Mouse (Mus musculus) kidney, adult 9 months (tissue): ENCODE data around the gene Pbrm1.
A peak's percentile ranks its signal among the peaks of the same experiment; 100 is the strongest.

Experiments
- DNase-seq: peaks from one replicate; pipeline ENCODE4 v3.0.0; 2022

Pbrm1 gene

GRCm38 (mm10) chr14:31018860-31019291 is at the start of gene Pbrm1, which contains the start of gene Gnl3:
Gene Pbrm1 (plus strand): TSS chr14:31019138.
Gene Gnl3 (minus strand): TSS chr14:31019152.
- DNase-seq, result peak; percentile 97

DNA sequence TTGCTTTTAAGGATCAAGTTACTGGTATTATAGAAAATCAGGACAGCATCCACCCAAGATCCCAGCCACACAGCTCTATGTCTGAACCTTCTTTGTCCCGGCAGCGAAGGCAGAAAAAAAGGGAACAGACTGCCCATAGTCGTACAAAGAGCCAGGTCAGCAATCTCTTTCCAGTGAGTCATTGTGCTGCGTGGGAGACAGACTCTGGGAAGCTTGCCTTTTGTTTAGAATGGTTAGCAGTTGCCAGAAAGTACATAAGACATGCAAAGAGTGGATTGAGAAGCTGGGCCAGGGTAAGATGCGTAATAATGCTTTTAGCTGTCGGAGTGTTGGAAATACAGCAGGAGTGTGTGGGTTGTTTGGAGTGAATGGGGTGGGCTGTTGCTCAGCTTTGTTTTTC is 44.7 kb upstream of the Pbrm1 start:
- peak; percentile 40 for DNase-seq

GRCm38 (mm10) chr14:30976222-30976621 is 42.7 kb upstream of the Pbrm1 start:
- peak; percentile 78 for DNase-seq

GRCm38 (mm10) chr14:30996417-30996816 is 22.5 kb upstream of the Pbrm1 start:
- DNase-seq, result no peak

- no peak for DNase-seq
These were observed 18.6 kb upstream of the Pbrm1 start for GRCm38 (mm10) chr14:31000356-31000755.

GRCm38 (mm10) chr14:31000816-31001306 is 18.1 kb upstream of the Pbrm1 start:
- no peak for DNase-seq

DNA sequence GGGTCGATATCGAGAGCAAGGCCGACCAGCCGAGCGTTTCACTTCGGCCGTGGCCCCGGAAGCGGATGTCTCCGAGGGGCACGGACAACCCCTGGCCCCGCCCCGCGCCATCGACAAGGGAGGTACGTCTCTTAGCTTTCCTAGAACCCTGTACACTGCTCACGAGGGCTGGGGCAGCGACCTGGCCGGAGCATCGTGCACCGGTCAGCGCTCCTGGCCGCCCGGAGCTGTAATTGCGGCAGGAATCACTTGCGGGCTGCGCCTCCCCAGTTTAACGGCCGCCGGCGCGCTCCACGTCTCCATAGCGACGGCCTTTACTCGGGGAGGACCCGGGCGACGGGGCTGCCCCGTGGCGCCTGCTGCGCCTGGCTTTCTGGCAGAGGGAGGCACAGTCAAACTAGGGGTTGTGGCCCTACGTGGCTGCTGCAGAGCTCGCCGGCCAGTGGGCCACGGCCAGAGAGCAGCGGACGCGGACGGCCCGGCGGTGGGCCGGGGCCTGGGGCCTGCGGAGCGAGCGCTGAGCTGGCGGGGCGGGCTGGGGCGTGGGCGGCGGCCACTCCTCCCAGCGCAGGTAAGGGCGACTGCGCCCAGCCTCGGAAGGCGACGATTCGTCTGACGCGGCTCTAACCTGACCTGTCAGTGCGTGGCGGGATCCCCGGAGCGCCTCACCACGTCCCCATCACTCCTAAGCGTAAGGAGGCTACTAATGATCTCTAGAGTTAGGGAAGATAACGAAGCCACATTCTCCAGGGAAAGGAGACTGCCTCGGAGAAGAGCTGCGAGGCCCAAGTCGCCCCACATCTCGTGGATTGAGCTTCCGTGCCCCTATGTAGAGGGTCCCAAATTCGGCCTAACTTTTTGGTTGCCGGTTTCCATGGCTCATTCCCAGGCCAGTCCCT is 17.4 kb upstream of the Pbrm1 start, which contains the start of the genes Glt8d1 and Spcs1:
Gene Glt8d1, plus strand, starts transcription at position 94 of the 899 bp plus-strand sequence.
Gene Spcs1, minus strand, starts transcription at position 366 of the 899 bp plus-strand sequence.
- peak; percentile 88 for DNase-seq

GRCm38 (mm10) chr14:31004527-31004926 is 14.4 kb upstream of the Pbrm1 start:
- DNase-seq, result no peak

DNA sequence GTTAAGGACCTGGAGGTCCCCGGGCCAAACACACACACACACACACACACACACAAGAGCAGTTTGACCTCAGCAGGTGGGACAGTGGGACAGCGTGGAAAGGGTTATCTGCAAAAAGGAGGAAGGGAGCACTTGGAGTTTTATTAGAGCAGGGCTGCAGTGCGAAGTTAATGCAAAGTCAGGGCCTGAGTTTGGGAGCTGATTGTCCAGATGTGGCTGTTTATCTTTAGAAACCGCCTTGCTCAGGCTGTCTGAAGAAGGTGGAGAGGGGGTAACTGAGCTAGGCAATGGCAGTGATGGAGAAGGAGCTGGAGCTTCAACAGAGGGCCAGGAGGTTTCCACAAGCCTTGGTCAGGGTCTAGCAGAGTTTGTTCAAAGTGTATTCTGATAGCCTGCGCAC is 12.2 kb upstream of the Pbrm1 start:
- DNase-seq, result no peak

GRCm38 (mm10) chr14:31011588-31011987 is 7.3 kb upstream of the Pbrm1 start:
- no peak for DNase-seq

GRCm38 (mm10) chr14:31013928-31014327 is 5.0 kb upstream of the Pbrm1 start:
- DNase-seq, result no peak

- DNase-seq, result no peak
These were observed 2.9 kb upstream of the Pbrm1 start for GRCm38 (mm10) chr14:31016063-31016462.

GRCm38 (mm10) chr14:31017854-31018253 is 1.1 kb upstream of the Pbrm1 start:
- peak; percentile 32 for DNase-seq

GRCm38 (mm10) chr14:31019331-31020205 is 630 bp downstream of the Pbrm1 start:
- DNase-seq, result peak; percentile 78

DNA sequence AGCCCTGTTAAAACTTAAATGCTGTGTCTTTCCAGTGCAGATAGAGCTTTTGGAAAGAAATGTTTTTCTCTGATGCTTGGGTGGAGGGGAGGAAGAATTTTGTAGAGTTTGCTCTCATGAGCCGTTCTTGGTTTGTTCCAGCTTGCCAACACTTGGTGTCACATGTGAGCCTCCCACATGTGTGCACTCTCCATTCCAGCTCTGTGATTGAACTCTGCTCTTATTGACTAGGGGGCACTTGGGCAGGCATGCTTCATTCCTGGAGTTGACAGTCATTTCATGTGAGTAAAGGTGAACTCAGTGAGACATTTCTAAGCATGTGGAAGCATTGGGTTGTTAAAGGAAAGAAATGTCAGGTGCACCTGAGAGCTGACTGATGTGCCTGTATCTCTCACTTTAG is 3.6 kb downstream of the Pbrm1 start:
- DNase-seq, result peak; percentile 54

GRCm38 (mm10) chr14:31025785-31026184 is 6.8 kb downstream of the Pbrm1 start:
- DNase-seq, result no peak

GRCm38 (mm10) chr14:31045296-31045695 is 26.4 kb downstream of the Pbrm1 start:
- DNase-seq, result no peak

DNA sequence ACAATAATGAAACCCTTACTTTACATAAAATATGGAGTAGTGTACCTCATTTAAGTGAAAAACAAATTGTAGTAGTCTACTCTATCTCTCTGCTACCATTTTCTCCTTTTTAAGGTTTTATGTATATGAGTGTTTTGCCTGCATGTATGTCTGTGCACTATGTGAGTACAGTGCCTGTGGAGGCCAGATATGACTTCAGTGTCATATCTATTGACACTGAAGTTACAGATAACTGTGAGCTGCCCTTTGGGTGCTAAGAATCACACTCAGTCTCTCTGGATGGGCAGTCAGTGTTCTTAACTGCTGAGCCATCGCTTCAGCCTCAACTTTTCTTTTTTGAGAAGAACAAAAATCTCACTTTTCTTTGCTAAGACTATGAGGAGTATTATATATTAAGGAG is 26.9 kb downstream of the Pbrm1 start:
- no peak for DNase-seq

- peak; percentile 40 for DNase-seq
These were observed 43.3 kb downstream of the Pbrm1 start for GRCm38 (mm10) chr14:31062277-31062676.

DNA sequence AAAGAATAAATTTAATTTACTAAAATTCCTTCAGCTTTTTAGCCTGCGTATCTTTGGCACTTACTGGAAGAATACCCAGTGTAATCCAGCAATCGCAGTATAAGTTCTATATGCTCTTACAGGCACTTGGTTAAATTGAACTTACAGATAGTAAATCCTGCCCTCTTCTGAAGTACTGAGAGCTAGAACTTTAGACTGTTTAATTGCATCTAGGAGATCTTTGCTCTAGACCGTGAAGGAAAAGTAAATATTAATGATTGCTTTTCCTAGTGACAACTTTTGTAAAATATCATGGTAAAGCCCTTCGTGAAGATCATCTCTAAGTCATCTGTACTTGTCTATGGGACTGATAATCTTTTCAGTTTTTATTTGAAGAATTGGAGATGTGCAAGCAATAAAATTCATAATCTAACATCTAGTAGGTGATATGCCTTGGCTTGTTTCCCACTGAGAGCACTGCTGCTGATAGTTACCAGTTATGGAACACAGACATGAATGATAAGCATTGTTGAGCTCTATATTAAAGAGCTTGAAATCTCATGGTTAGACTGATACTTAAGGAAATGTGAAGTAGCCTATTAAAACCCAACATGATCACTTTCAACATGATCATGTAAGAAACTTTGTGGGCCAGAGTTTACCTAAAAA is 50.3 kb downstream of the Pbrm1 start:
- DNase-seq, result no peak

- DNase-seq, result no peak
These were observed 59.8 kb downstream of the Pbrm1 start for GRCm38 (mm10) chr14:31078597-31079208.
